Mouse (Mus musculus) kidney, adult 2 months (tissue): ENCODE measurements around the gene Tmem39a.

Experiments
- CTCF ChIP-seq: fragments of 200-500 bp; conservative IDR thresholded peaks from 2 replicates; pipeline ENCODE4 v1.5.1; 2011; ENCODE audit warnings: low read depth, mild to moderate bottlenecking, control low read depth, low read length, moderate library complexity, mixed read lengths; ENCODE audit not compliant: insufficient read depth, insufficient read length
- POLR2A ChIP-seq: fragments of 200-500 bp; IDR thresholded peaks from one replicate; pipeline ENCODE4 v1.6.1; 2011; ENCODE audit warnings: low read depth, low read length, control low read depth

DNA sequence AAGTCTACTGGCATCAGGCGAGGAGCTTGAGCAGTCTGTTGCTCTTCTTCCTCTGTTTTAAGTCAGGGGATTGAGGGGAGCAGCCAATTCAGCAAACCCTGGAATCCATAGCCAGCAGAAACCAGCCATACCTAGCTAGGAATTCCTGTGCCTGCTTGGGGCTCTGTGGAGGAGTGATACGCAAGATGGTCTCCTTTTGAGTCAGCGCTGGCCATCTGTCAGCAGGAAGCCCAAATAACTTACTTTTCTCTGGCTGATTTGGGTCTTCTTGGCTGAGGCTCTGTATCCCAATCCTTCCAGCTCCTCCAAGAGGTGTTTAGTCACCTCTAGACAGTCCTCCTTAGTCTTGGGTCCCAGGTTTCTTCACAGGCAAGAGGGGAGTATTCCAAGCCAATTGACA, 2.5 kb upstream of the Tmem39a start:
- TF ChIP-seq POLR2A (no peak), CTCF (no peak)
